Mouse (Mus musculus) thymus, adult 2 months (tissue): ENCODE results near the gene Gm47995.
"Not testable (repeated sequence)": the region's sequence is repeated elsewhere in the genome, so short reads cannot be mapped to it uniquely, and the experiment has no call there.

Experiments used
- CTCF ChIP-seq: fragments of 200-500 bp; IDR thresholded peaks from 2 replicates; pipeline ENCODE4 v1.5.1; 2012; ENCODE audit warnings: mild to moderate bottlenecking, control low read depth, low read length, moderate library complexity, borderline replicate concordance; ENCODE audit not compliant: control insufficient read depth, poor library complexity, insufficient read depth; ENCODE audit errors: extremely low read depth
- POLR2A ChIP-seq: fragments of 200-500 bp; IDR thresholded peaks from 2 replicates; pipeline ENCODE4 v1.6.1; 2012; ENCODE audit warnings: mild to moderate bottlenecking, low read length, control low read depth, moderate library complexity; ENCODE audit not compliant: control insufficient read depth, poor library complexity, insufficient read depth; ENCODE audit errors: extremely low read depth

DNA sequence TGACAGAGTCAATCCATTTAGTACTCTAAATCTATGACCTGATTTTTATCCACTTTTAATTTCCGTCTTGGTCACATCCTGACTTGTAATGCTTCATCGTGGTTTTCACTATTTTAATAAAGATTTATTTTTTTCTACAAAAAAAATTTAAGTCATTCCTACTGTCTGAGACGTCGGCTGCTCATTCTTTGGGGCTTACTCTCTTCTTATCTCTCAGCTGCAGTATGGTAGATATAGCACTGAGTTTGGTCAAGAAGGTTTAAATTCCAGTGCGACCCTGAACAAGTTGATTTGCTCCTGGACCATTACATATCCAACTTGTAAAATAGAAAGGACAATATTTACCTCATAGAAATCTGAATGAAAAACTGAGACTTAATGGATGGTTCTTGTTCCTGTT is 13.4 kb downstream of the Gm47995 start:
- not testable (repeated sequence) for TF ChIP-seq CTCF, POLR2A
